Mouse (Mus musculus) regulatory T cell (primary cell): ENCODE results near the gene Tyw1.

Source experiments
- in situ Hi-C: fragments of 300-600 bp; cut with MboI, MseI; formaldehyde crosslinking; loops from one replicate; pipeline ENCODE4 v1.15.1; 2025; ENCODE audit warnings: high pct_unique_total_duplicates

Gene Tyw1

GRCm38 (mm10) chr5:130263454-130263853 is 8.0 kb downstream of the Tyw1 start:
- in situ Hi-C loops: loop anchor here (25.0 kb wide), 2 partner anchors 776 to 1251 kb away; partner anchors contain the start of genes Ran and Stx2

- in situ Hi-C loops: loop anchor here (25.0 kb wide), 2 partner anchors 777 to 1252 kb away; partner anchors contain the start of genes Ran and Stx2
These were observed 9.1 kb downstream of the Tyw1 start for GRCm38 (mm10) chr5:130264433-130265005.

GRCm38 (mm10) chr5:130266651-130267050 is 11.2 kb downstream of the Tyw1 start:
- in situ Hi-C loops: loop anchor here (25.0 kb wide), 2 partner anchors 779 to 1254 kb away; partner anchors contain the start of genes Ran and Stx2

- in situ Hi-C loops: loop anchor here (25.0 kb wide), 2 partner anchors 780 to 1255 kb away; partner anchors contain the start of genes Ran and Stx2
These were observed 11.9 kb downstream of the Tyw1 start for GRCm38 (mm10) chr5:130267316-130267715.

GRCm38 (mm10) chr5:130268976-130269375 is 13.6 kb downstream of the Tyw1 start:
- in situ Hi-C loops: loop anchor here (25.0 kb wide), 2 partner anchors 782 to 1257 kb away; partner anchors contain the start of genes Ran and Stx2

- in situ Hi-C loops: loop anchor here (25.0 kb wide), 2 partner anchors 785 to 1260 kb away; partner anchors contain the start of genes Ran and Stx2
These were observed 16.9 kb downstream of the Tyw1 start for GRCm38 (mm10) chr5:130272344-130272743.

GRCm38 (mm10) chr5:130273046-130273445 is 17.6 kb downstream of the Tyw1 start:
- in situ Hi-C loops: loop anchor here (25.0 kb wide), 2 partner anchors 786 to 1261 kb away; partner anchors contain the start of genes Ran and Stx2

- in situ Hi-C loops: loop anchor here (5.0 kb wide), 1 partner anchor 582 kb away; no protein-coding TSS in a partner anchor
These were observed 20.1 kb downstream of the Tyw1 start for GRCm38 (mm10) chr5:130275509-130275908.

- in situ Hi-C loops: loop anchor here (5.0 kb wide), 1 partner anchor 579 kb away; no protein-coding TSS in a partner anchor
These were observed 22.6 kb downstream of the Tyw1 start for GRCm38 (mm10) chr5:130278011-130278472.

GRCm38 (mm10) chr5:130283079-130283732 is 27.8 kb downstream of the Tyw1 start:
- in situ Hi-C loops: no loop called here

- in situ Hi-C loops: no loop called here
These were observed 32.7 kb downstream of the Tyw1 start for GRCm38 (mm10) chr5:130288106-130288505.

- in situ Hi-C loops: no loop called here
These were observed 34.8 kb downstream of the Tyw1 start for GRCm38 (mm10) chr5:130290242-130290641.

- in situ Hi-C loops: no loop called here
These were observed 35.4 kb downstream of the Tyw1 start for GRCm38 (mm10) chr5:130290775-130291174.

GRCm38 (mm10) chr5:130292976-130293375 is 37.6 kb downstream of the Tyw1 start:
- in situ Hi-C loops: no loop called here

GRCm38 (mm10) chr5:130293941-130294340 is 38.5 kb downstream of the Tyw1 start:
- in situ Hi-C loops: no loop called here

GRCm38 (mm10) chr5:130294598-130294997 is 39.2 kb downstream of the Tyw1 start:
- in situ Hi-C loops: no loop called here

- in situ Hi-C loops: no loop called here
These were observed 40.7 kb downstream of the Tyw1 start for GRCm38 (mm10) chr5:130296071-130296470.

GRCm38 (mm10) chr5:130298831-130299460 is 43.5 kb downstream of the Tyw1 start:
- in situ Hi-C loops: no loop called here

- in situ Hi-C loops: no loop called here
These were observed 44.1 kb downstream of the Tyw1 start for GRCm38 (mm10) chr5:130299526-130299925.

- in situ Hi-C loops: no loop called here
These were observed 48.2 kb downstream of the Tyw1 start for GRCm38 (mm10) chr5:130303611-130304010.

GRCm38 (mm10) chr5:130307921-130308320 is 52.5 kb downstream of the Tyw1 start:
- in situ Hi-C loops: no loop called here

- in situ Hi-C loops: no loop called here
These were observed 54.7 kb downstream of the Tyw1 start for GRCm38 (mm10) chr5:130310077-130310476.
